Mouse (Mus musculus): ENCODE measurements around the gene Klk1b16. TPM values are rescaled to one million over a fixed set of nuclear protein-coding genes. Genes with fewer than 3 reads are reported as not detected.
"Not testable (repeated sequence)": the region's sequence is repeated elsewhere in the genome, so short reads cannot be mapped to it uniquely, and the experiment has no call there.

The Klk1b16 gene
- not detected in 2 replicates for total RNA-seq (2017)

DNA sequence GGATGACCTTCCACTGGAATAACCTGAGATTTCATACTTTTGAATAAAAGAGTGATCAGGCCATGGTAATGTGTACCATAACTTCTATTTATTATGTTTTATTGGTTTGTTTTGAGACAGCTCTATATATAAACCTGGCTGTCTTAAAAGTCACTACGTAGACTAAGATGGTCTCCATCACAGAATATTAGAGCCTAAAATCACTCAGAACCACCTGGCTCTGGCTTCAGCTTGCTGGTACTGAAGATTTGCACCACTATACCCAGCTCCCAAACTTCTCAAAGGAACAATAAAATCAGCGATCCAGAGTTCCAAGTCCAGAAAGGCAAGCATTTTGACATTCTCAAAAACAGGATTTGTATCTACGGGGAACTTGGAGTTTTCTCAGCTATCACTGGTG lies at the start of gene Klk1b16:
TSS of gene Klk1b16 (plus strand) at position 301 of the 400 bp plus-strand sequence.
- no peak for ATAC-seq (ENCODE audit: extremely low read depth, insufficient number of reproducible peaks, low FRiP score, poor library complexity, severe bottlenecking)

DNA sequence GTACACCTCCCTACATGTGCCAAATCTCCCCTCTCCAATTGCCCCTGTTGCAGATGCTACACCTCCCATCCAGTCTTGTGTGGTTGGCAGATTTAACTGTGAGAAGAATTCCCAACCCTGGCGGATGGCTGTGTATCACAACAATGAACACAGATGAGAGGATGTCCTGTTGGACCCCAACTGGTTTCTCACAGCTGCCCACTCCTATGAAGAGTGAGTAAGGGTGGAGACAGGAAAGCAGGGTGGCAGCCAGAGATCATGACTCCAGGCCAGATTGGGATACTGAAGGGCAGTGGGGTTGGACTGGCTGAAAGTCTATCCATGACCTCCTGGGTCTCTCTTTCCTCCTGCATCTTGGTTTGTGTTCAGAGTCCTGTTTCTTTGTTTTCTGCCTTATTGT lies 40.5 kb upstream of the Klk1b16 start:
- no peak for ATAC-seq (ENCODE audit: extremely low read depth, insufficient number of reproducible peaks, low FRiP score, poor library complexity, severe bottlenecking)

- ATAC-seq (ENCODE audit: extremely low read depth, insufficient number of reproducible peaks, low FRiP score, poor library complexity, severe bottlenecking): not testable (repeated sequence)
These were observed 34.5 kb upstream of the Klk1b16 start, which contains the start of gene Klk1b21 for GRCm38 (mm10) chr7:44102028-44102427. Gene Klk1b21 (plus strand): TSS chr7:44102328.

DNA sequence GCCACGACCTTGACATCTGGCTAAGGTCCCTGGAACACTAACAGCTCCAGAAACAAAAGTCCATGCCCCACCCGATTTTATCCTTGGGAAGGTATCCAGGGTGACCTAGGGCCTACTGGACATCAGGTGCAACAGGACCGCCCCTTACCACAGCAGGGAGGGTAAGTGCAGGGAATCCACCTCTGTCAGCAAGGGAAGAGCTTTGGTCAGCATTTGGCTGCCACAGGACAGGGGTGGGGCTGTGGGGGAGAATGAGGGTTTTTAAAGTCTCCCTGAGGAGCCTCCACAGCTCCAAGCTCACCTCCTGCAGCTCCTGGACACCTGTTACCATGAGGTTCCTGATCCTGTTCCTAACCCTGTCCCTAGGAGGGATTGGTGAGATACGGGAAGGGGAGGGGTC lies 24.2 kb upstream of the Klk1b16 start, which contains the start of gene Klk1b22:
TSS of gene Klk1b22 (plus strand) at position 301 of the 400 bp plus-strand sequence.
- no peak for ATAC-seq (ENCODE audit: extremely low read depth, insufficient number of reproducible peaks, low FRiP score, poor library complexity, severe bottlenecking)

GRCm38 (mm10) chr7:44123445-44123844 lies 13.1 kb upstream of the Klk1b16 start:
- no peak for ATAC-seq (ENCODE audit: extremely low read depth, insufficient number of reproducible peaks, low FRiP score, poor library complexity, severe bottlenecking)

DNA sequence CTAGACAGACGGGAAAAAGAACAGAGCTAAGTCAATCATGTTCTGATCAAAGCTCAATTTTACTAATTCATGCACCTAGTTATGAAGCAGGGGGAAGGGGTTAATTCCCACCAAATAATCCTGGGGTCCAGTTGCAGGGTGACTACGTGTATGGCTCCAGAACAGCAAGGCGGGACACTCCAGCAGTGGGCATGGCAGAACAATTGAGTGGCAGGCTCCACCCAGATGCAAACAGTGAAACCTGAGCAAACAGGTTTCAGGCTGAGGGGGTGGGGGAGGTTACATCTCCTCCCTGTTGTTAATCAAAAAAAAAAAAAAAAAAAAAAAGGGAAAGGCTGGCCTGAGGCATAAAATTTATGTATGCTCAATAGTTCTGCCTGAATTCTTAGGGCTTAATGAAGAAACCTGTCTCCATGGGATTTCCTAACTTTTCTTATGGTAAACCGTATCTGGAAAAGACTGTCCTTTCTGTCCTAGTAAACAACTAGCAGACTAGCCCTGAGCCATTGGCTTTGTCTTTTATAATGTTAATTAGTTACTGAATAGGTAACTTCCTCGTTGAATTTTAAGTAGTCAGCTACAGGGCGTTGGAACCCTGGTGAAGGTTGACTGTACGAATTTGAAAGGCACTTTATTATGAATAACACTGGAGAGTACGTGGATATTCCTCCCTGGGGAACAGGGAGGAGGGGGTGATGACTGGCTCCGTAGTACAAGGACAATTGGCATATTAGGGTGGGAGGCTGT lies 42.9 kb downstream of the Klk1b16 start:
- no peak for ATAC-seq (ENCODE audit: extremely low read depth, insufficient number of reproducible peaks, low FRiP score, poor library complexity, severe bottlenecking)

DNA sequence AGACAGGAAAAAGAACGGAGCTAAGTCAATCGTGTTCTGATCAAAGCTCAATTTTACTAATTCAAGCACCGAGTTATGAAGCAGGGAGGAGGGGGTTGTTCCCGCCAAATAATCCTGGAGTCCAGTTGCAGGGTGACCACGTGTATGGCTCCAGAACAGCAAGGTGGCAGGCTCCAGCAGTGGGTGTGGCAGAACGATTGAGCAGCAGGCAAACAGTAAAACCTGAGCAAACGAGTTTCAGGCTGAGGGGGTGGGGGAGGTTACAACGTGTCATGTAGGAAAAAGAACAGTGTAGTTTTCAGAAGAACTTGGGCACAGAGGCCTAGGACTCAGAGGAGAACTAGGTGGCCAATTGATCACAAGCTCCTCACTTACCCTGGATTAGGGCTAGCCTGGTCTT lies 49.9 kb downstream of the Klk1b16 start:
- ATAC-seq (ENCODE audit: extremely low read depth, insufficient number of reproducible peaks, low FRiP score, poor library complexity, severe bottlenecking): not testable (repeated sequence)

DNA sequence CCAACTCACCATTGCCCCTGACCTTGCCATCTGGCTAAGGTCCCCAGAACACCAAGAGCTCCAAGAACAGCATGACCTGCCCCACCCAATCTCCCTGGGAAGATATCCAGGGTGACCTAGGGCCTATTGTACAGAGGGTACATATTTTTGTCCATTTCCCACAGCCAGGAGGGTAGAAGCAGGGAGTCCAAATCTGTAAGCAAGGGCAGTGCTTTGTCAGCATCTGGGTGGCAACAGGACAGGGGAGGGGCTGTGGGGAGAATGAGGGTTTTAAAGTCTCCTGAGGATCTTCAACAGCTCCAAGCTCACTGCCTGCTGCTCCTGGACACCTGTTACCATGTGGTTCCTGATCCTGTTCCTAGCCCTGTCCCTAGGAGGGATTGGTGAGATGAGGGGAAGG lies 51.4 kb downstream of the Klk1b16 start, which contains the start of gene Klk1b24:
TSS of gene Klk1b24 (plus strand) at position 301 of the 400 bp plus-strand sequence.
- ATAC-seq (ENCODE audit: extremely low read depth, insufficient number of reproducible peaks, low FRiP score, poor library complexity, severe bottlenecking): not testable (repeated sequence)

Other genes starting within 250 kb of the Klk1b16 start
- gene Klk15, start 203.0 kb upstream of the Klk1b16 start, total RNA-seq (2017): not detected in 2 replicates
- not detected in 2 replicates for gene Klk1b8, start 186.1 kb upstream of the Klk1b16 start, total RNA-seq (2017)
- not detected in 2 replicates for gene Klk1b1, start 170.0 kb upstream of the Klk1b16 start, total RNA-seq (2017)
- not detected in 2 replicates for gene Klk1b9, start 160.7 kb upstream of the Klk1b16 start, total RNA-seq (2017)
- gene Klk1b11, start 140.9 kb upstream of the Klk1b16 start, total RNA-seq (2017): not detected in 2 replicates
- gene Klk1b26, start 124.6 kb upstream of the Klk1b16 start, total RNA-seq (2017): not detected in 2 replicates
- not detected in 2 replicates for gene Klk1b27, start 84.5 kb upstream of the Klk1b16 start, total RNA-seq (2017)
- not detected in 2 replicates for gene Klk1b21, start 34.4 kb upstream of the Klk1b16 start, total RNA-seq (2017)
- not detected in 2 replicates for gene Klk1b22, start 24.1 kb upstream of the Klk1b16 start, total RNA-seq (2017)
- gene Klk1b24, start 51.5 kb downstream of the Klk1b16 start, total RNA-seq (2017): not detected in 2 replicates
- gene Klk1b3, start 61.4 kb downstream of the Klk1b16 start, total RNA-seq (2017): not detected in 2 replicates
- gene Klk1b4, start 70.7 kb downstream of the Klk1b16 start, total RNA-seq (2017): not detected in 2 replicates
- not detected in 2 replicates for gene Klk1b5, start 79.2 kb downstream of the Klk1b16 start, total RNA-seq (2017)
- gene Klk1, start 88.6 kb downstream of the Klk1b16 start, total RNA-seq (2017): not detected in 2 replicates
- not detected in 2 replicates for gene Gm36864, start 99.4 kb downstream of the Klk1b16 start, total RNA-seq (2017)
- 1.4 TPM in 1 of 2 replicates, not detected in the other for gene 1700028J19Rik, start 109.9 kb downstream of the Klk1b16 start, total RNA-seq (2017)
- 55.9 and 59.7 TPM in 2 replicates for gene 2410002F23Rik, start 110.0 kb downstream of the Klk1b16 start, total RNA-seq (2017)
- gene Acp4, start 120.6 kb downstream of the Klk1b16 start, total RNA-seq (2017): not detected in 2 replicates
- gene Gm15517, start 124.7 kb downstream of the Klk1b16 start, total RNA-seq (2017): not detected in 2 replicates
- gene Clec11a, start 170.1 kb downstream of the Klk1b16 start, total RNA-seq (2017): 3.3 and 4.3 TPM in 2 replicates
- 2.1 and 5.9 TPM in 2 replicates for gene Shank1, start 173.5 kb downstream of the Klk1b16 start, total RNA-seq (2017)
- not detected in 2 replicates for gene Syt3, start 247.3 kb downstream of the Klk1b16 start, total RNA-seq (2017)
- gene 1700008O03Rik, start 249.1 kb downstream of the Klk1b16 start, total RNA-seq (2017): not detected in 2 replicates

Data from neutrophil, adult 5-6 weeks (primary cell).